Mouse (Mus musculus): Measurements from ENCODE around the gene Cox7b. TPM values are rescaled to one million over a fixed set of nuclear protein-coding genes. Genes with fewer than 3 reads are reported as not detected.
"Not testable (repeated sequence)": the region's sequence is repeated elsewhere in the genome, so short reads cannot be mapped to it uniquely, and the experiment has no call there.

Gene Cox7b
- polyA plus RNA-seq (2015; fragmentation: Nextera tagmentation; extraction: Ambion mirVana): 400 and 489 TPM in 2 replicates

- DNase-seq (ENCODE audit: low spot score): peak; percentile 84
These were observed at the start of gene Cox7b for GRCm38 (mm10) chrX:106015571-106016322. Cox7b (plus strand) TSS chrX:106015700.

- no peak for DNase-seq (ENCODE audit: low spot score)
These were observed 13.9 kb upstream of the Cox7b start for GRCm38 (mm10) chrX:106001605-106002004.

- no peak for DNase-seq (ENCODE audit: low spot score)
These were observed 4.7 kb upstream of the Cox7b start for GRCm38 (mm10) chrX:106010762-106011161.

- peak; percentile 88 for DNase-seq (ENCODE audit: low spot score)
These were observed 3.9 kb upstream of the Cox7b start, which contains the start of gene Magt1 for GRCm38 (mm10) chrX:106011465-106012159. Magt1 (minus strand) TSS chrX:106011906.

GRCm38 (mm10) chrX:106012559-106012958 lies 2.9 kb upstream of the Cox7b start:
- no peak for DNase-seq (ENCODE audit: low spot score)

GRCm38 (mm10) chrX:106013217-106013616 lies 2.3 kb upstream of the Cox7b start:
- peak; percentile 53 for DNase-seq (ENCODE audit: low spot score)

- not testable (repeated sequence) for DNase-seq (ENCODE audit: low spot score)
These were observed 641 bp upstream of the Cox7b start for GRCm38 (mm10) chrX:106014741-106015377.

GRCm38 (mm10) chrX:106017102-106017501 lies 1.6 kb downstream of the Cox7b start:
- DNase-seq (ENCODE audit: low spot score): no peak

GRCm38 (mm10) chrX:106017516-106017915 lies 2.0 kb downstream of the Cox7b start:
- no peak for DNase-seq (ENCODE audit: low spot score)

- peak; percentile 94 for DNase-seq (ENCODE audit: low spot score)
These were observed 11.2 kb downstream of the Cox7b start, which contains the start of gene Atp7a for GRCm38 (mm10) chrX:106026418-106027342. Atp7a (plus strand) TSS chrX:106027276.

GRCm38 (mm10) chrX:106027343-106027674 lies 11.8 kb downstream of the Cox7b start:
- DNase-seq (ENCODE audit: low spot score): no peak

GRCm38 (mm10) chrX:106030176-106030575 lies 14.7 kb downstream of the Cox7b start:
- DNase-seq (ENCODE audit: low spot score): no peak

GRCm38 (mm10) chrX:106031124-106031523 lies 15.6 kb downstream of the Cox7b start:
- DNase-seq (ENCODE audit: low spot score): no peak

- DNase-seq (ENCODE audit: low spot score): no peak
These were observed 20.2 kb downstream of the Cox7b start for GRCm38 (mm10) chrX:106035727-106036126.

- no peak for DNase-seq (ENCODE audit: low spot score)
These were observed 21.8 kb downstream of the Cox7b start for GRCm38 (mm10) chrX:106037185-106037752.

- no peak for DNase-seq (ENCODE audit: low spot score)
These were observed 28.5 kb downstream of the Cox7b start for GRCm38 (mm10) chrX:106043863-106044617.

GRCm38 (mm10) chrX:106045455-106045854 lies 30.0 kb downstream of the Cox7b start:
- no peak for DNase-seq (ENCODE audit: low spot score)

GRCm38 (mm10) chrX:106045928-106046327 lies 30.4 kb downstream of the Cox7b start:
- DNase-seq (ENCODE audit: low spot score): no peak

- no peak for DNase-seq (ENCODE audit: low spot score)
These were observed 32.7 kb downstream of the Cox7b start for GRCm38 (mm10) chrX:106048191-106048590.

Data from thymus, postnatal 0 days (tissue).